Mouse (Mus musculus) cerebellum, adult 18-20 months (tissue): ENCODE results near the gene Cfap161.

ENCODE experiments used
- DNase-seq, 2 experiments: peaks; one replicate each; pipeline ENCODE4 v3.0.0; 2021

Cfap161 gene

GRCm38 (mm10) chr7:83794705-83795104, at the start of gene Cfap161:
Gene Cfap161 (minus strand): TSS chr7:83794880.
- DNase-seq = no peak

- no peak for DNase-seq
Observed at GRCm38 (mm10) chr7:83842486-83843259, 48.0 kb upstream of the Cfap161 start.

- DNase-seq = no peak
Observed at GRCm38 (mm10) chr7:83840076-83840475, 45.4 kb upstream of the Cfap161 start.

- DNase-seq = no peak
Observed at GRCm38 (mm10) chr7:83838525-83839224, 44.0 kb upstream of the Cfap161 start.

GRCm38 (mm10) chr7:83829355-83829754, 34.7 kb upstream of the Cfap161 start:
- DNase-seq = no peak

GRCm38 (mm10) chr7:83827402-83828076, 32.9 kb upstream of the Cfap161 start:
- DNase-seq = no peak

GRCm38 (mm10) chr7:83826808-83827207, 32.1 kb upstream of the Cfap161 start:
- no peak for DNase-seq

GRCm38 (mm10) chr7:83821951-83822350, 27.3 kb upstream of the Cfap161 start:
- DNase-seq = no peak

- DNase-seq = no peak
Observed at GRCm38 (mm10) chr7:83816886-83817285, 22.2 kb upstream of the Cfap161 start.

GRCm38 (mm10) chr7:83815646-83816045, 21.0 kb upstream of the Cfap161 start:
- DNase-seq = no peak

- DNase-seq = peak; percentile 47 to 60
Observed at GRCm38 (mm10) chr7:83813993-83814392, 19.3 kb upstream of the Cfap161 start.

GRCm38 (mm10) chr7:83813465-83813864, 18.8 kb upstream of the Cfap161 start:
- DNase-seq = no peak

- DNase-seq = no peak
Observed at GRCm38 (mm10) chr7:83813016-83813415, 18.3 kb upstream of the Cfap161 start.

GRCm38 (mm10) chr7:83812581-83812980, 17.9 kb upstream of the Cfap161 start:
- no peak for DNase-seq

GRCm38 (mm10) chr7:83811916-83812315, 17.2 kb upstream of the Cfap161 start:
- DNase-seq = no peak

- no peak for DNase-seq
Observed at GRCm38 (mm10) chr7:83811461-83811860, 16.8 kb upstream of the Cfap161 start.

- DNase-seq = peak in 1 of 2 experiments; percentile 20
Observed at GRCm38 (mm10) chr7:83810141-83811100, 15.7 kb upstream of the Cfap161 start.

GRCm38 (mm10) chr7:83809715-83810114, 15.0 kb upstream of the Cfap161 start:
- DNase-seq = no peak

- peak; percentile 96 for DNase-seq
Observed at GRCm38 (mm10) chr7:83809060-83809459, 14.4 kb upstream of the Cfap161 start.

- no peak for DNase-seq
Observed at GRCm38 (mm10) chr7:83806934-83807333, 12.3 kb upstream of the Cfap161 start.

- no peak for DNase-seq
Observed at GRCm38 (mm10) chr7:83803777-83804176, 9.1 kb upstream of the Cfap161 start.

- peak; percentile 41 to 55 for DNase-seq
Observed at GRCm38 (mm10) chr7:83802509-83802908, 7.8 kb upstream of the Cfap161 start.
